Mouse (Mus musculus): ENCODE measurements around the gene Hist1h2bf.

GRCm38 (mm10) chr13:23562699-23563462 lies 11.1 kb downstream of the Hist1h2bf start:
- peak; percentile 77 for TF ChIP-seq CTCF (IDR thresholded peaks at IDR 0.05)
- peak; percentile 37; the same call in 1 of the 2 replicates for TF ChIP-seq POLR2A (IDR thresholded peaks at IDR 0.05; ENCODE audit: insufficient read depth, low read depth, low read length)
- no peak for TF ChIP-seq EP300 (IDR thresholded peaks at IDR 0.05; ENCODE audit: insufficient read depth, low read depth, low read length)
